Mouse (Mus musculus): ENCODE results near the gene Slc15a2.

DNA sequence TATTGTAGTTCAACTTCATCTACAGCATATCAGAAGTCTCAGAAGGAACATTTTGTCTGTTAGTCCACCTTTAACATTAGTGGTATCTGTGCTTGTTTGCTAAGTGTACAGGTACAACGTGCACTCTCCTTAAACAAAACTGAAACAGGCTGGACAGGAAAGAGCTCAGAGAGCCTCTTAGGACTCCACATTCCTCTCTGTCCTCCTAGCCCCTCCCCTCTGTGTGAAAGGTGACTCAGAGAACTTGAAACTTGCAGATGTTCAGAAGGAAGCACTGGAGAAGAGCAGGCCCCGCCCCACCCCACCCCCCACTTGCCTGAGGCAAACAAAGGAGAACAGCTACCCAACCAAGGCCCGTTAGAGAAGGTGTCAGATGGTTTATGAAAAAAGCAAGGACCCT is 36.7 kb upstream of the Slc15a2 start:
- TF ChIP-seq CTCF (IDR thresholded peaks at IDR 0.05; ENCODE audit: borderline replicate concordance, insufficient read depth, low read depth, low read length) (no peak), POLR2A (IDR thresholded peaks at IDR 0.05; ENCODE audit: borderline replicate concordance, insufficient read depth, low read length) (no peak)

All from cerebellum, adult 2 months (tissue).